Mouse (Mus musculus): ENCODE measurements around the gene Tex2. TPM values are rescaled to one million over a fixed set of nuclear protein-coding genes. Genes with fewer than 3 reads are reported as not detected.

The Tex2 gene
- total RNA-seq, 1 experiment, result 34.4 TPM

DNA sequence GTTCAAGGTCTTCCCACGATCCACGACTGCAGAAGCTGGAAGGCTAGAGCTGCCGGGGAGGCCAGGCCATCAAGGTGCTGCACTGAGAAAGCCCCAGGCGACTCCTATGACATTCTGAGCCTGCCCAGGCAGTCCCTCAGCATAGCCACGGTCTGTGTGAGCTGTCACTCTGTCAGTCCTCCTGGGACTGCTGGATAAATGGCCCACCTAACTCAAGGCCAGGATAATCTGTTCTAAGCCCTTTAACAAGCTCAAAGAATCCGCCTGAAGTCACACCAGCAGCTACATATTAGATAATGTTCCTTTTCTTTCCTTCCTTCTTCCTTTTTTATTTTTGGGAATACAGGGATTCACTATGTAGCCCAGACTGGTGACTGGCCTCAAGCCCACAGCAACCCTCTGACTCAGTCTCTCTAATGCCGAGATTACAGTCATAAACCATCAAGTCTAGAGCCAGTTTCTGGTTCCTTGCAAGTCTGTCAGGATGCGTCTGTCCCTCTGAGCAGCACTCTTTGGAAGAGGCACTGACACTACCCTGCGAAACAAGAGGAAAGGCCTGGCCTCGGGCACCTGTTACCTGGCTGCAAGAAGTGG, 15.4 kb downstream of the Tex2 start:
- in situ Hi-C loops (cut with MboI; ENCODE audit: low sequenced_read_pairs in 2 of 2, unreplicated experiment in 2 of 2), result no loop called here
- no peak overlapping the region for H3K4me3 ChIP-seq (ENCODE audit: insufficient read depth in 1 of 2, low read depth in 1 of 2, low read length in 2 of 2, poor library complexity in 1 of 2, severe bottlenecking in 1 of 2)
- TF ChIP-seq CHD2 (IDR thresholded peaks at IDR 0.05; ENCODE audit: low read depth, low read length) (no peak), ZNF384 (IDR thresholded peaks at IDR 0.05; ENCODE audit: low read depth, low read length) (no peak), MAFK (IDR thresholded peaks at IDR 0.05; ENCODE audit: insufficient read depth, low read depth, low read length) (no peak), ZC3H11A (IDR thresholded peaks at IDR 0.05; ENCODE audit: borderline replicate concordance, low read depth, low read length) (no peak), HCFC1 (IDR thresholded peaks at IDR 0.05; ENCODE audit: borderline replicate concordance, insufficient read depth, low read length) (no peak)
- H3K36me3 ChIP-seq (ENCODE audit: control insufficient read depth, insufficient read depth, low read length, poor library complexity, severe bottlenecking), result no peaks in the 10 kb centered on the region
- H3K9me3 ChIP-seq (ENCODE audit: control insufficient read depth, insufficient read depth, low read depth, low read length), result no peaks in the 10 kb centered on the region
- H3K9ac ChIP-seq (ENCODE audit: insufficient read depth, low read depth, low read length, poor library complexity, severe bottlenecking), result no peak overlapping the region
- DNase-seq (ENCODE audit: low read depth, low spot score), result no peak
- H3K4me1 ChIP-seq (ENCODE audit: control insufficient read depth in 2 of 2, insufficient read depth in 2 of 2, low read length in 2 of 2, poor library complexity in 1 of 2), result peaks cover 2 to 10% of the 10 kb centered on the region in 2 experiments; a peak in 3 of 4 replicates
- H3K27ac ChIP-seq (ENCODE audit: insufficient read depth, low read depth, low read length, poor library complexity, severe bottlenecking), result no peak overlapping the region

DNA sequence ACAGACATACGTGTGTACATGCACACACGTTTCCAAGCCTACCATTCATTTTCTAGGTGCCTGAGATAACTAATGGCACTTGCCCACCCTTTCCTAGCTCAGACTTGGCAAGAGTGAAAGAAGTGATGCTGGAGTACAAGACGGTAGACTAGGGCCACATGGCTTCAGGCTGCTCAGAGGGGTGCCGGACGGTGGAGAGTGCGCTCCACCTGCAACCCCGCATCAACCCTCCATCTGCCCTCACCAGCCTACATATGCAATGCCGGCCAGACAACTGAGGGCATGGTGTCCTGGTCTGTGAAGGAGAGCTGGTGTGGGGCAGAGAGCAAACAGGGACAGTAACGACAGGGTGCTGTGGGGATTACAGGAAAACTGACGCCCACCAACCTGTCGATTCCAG, 22.0 kb downstream of the Tex2 start:
- no peak for DNase-seq (ENCODE audit: low read depth, low spot score)
- Histone ChIP-seq H3K9me3 (ENCODE audit: control insufficient read depth, insufficient read depth, low read depth, low read length) (no peaks in the 10 kb centered on the region), H3K9ac (ENCODE audit: insufficient read depth, low read depth, low read length, poor library complexity, severe bottlenecking) (no peak overlapping the region), H3K36me3 (ENCODE audit: control insufficient read depth, insufficient read depth, low read length, poor library complexity, severe bottlenecking) (no peaks in the 10 kb centered on the region), H3K27ac (ENCODE audit: insufficient read depth, low read depth, low read length, poor library complexity, severe bottlenecking) (no peak overlapping the region), H3K4me1 (ENCODE audit: control insufficient read depth in 2 of 2, insufficient read depth in 2 of 2, low read length in 2 of 2, poor library complexity in 1 of 2) (peaks cover 0 to 23% of the 10 kb centered on the region in 2 experiments; a peak in 2 of 4 replicates), H3K4me3 (ENCODE audit: insufficient read depth in 1 of 2, low read depth in 1 of 2, low read length in 2 of 2, poor library complexity in 1 of 2, severe bottlenecking in 1 of 2) (no peak overlapping the region)
- no peak for TF ChIP-seq ZNF384 (IDR thresholded peaks at IDR 0.05; ENCODE audit: low read depth, low read length)
- TF ChIP-seq HCFC1 (IDR thresholded peaks at IDR 0.05; ENCODE audit: borderline replicate concordance, insufficient read depth, low read length), result no peak
- no peak for TF ChIP-seq ZC3H11A (IDR thresholded peaks at IDR 0.05; ENCODE audit: borderline replicate concordance, low read depth, low read length)
- no peak for TF ChIP-seq CHD2 (IDR thresholded peaks at IDR 0.05; ENCODE audit: low read depth, low read length)
- no peak for TF ChIP-seq MAFK (IDR thresholded peaks at IDR 0.05; ENCODE audit: insufficient read depth, low read depth, low read length)
- in situ Hi-C loops (cut with MboI; ENCODE audit: low sequenced_read_pairs in 2 of 2, unreplicated experiment in 2 of 2), result no loop called here

DNA sequence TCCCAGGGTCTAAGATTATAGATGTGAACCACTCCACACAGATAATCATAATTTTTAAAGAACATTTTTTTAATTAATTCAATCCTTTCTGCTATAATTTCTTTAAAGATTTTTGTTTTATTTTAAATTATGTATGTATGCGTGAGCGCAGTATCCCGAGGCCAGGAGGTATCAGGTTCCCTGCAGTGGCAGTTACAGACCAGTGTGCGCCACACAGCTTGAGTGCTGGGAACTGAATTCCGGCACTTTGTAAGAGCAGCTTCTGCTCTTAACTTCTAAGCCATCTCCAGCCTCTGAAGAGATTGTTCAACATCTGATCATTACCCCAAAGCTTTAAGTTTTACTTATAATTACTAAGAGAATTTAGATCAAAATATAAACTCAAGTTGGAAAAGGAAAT, 23.1 kb downstream of the Tex2 start:
- H3K4me3 ChIP-seq (ENCODE audit: insufficient read depth in 1 of 2, low read depth in 1 of 2, low read length in 2 of 2, poor library complexity in 1 of 2, severe bottlenecking in 1 of 2), result no peak overlapping the region
- peaks cover 0 to 18% of the 10 kb centered on the region in 2 experiments; a peak in 2 of 4 replicates for H3K4me1 ChIP-seq (ENCODE audit: control insufficient read depth in 2 of 2, insufficient read depth in 2 of 2, low read length in 2 of 2, poor library complexity in 1 of 2)
- no peak for TF ChIP-seq ZNF384 (IDR thresholded peaks at IDR 0.05; ENCODE audit: low read depth, low read length)
- TF ChIP-seq MAFK (IDR thresholded peaks at IDR 0.05; ENCODE audit: insufficient read depth, low read depth, low read length), result no peak
- no peak for TF ChIP-seq CHD2 (IDR thresholded peaks at IDR 0.05; ENCODE audit: low read depth, low read length)
- TF ChIP-seq ZC3H11A (IDR thresholded peaks at IDR 0.05; ENCODE audit: borderline replicate concordance, low read depth, low read length), result no peak
- no peak for TF ChIP-seq HCFC1 (IDR thresholded peaks at IDR 0.05; ENCODE audit: borderline replicate concordance, insufficient read depth, low read length)
- no peak overlapping the region for H3K9ac ChIP-seq (ENCODE audit: insufficient read depth, low read depth, low read length, poor library complexity, severe bottlenecking)
- H3K36me3 ChIP-seq (ENCODE audit: control insufficient read depth, insufficient read depth, low read length, poor library complexity, severe bottlenecking), result no peaks in the 10 kb centered on the region
- in situ Hi-C loops (cut with MboI; ENCODE audit: low sequenced_read_pairs in 2 of 2, unreplicated experiment in 2 of 2), result no loop called here
- no peak for DNase-seq (ENCODE audit: low read depth, low spot score)
- no peak overlapping the region for H3K27ac ChIP-seq (ENCODE audit: insufficient read depth, low read depth, low read length, poor library complexity, severe bottlenecking)
- no peaks in the 10 kb centered on the region for H3K9me3 ChIP-seq (ENCODE audit: control insufficient read depth, insufficient read depth, low read depth, low read length)

DNA sequence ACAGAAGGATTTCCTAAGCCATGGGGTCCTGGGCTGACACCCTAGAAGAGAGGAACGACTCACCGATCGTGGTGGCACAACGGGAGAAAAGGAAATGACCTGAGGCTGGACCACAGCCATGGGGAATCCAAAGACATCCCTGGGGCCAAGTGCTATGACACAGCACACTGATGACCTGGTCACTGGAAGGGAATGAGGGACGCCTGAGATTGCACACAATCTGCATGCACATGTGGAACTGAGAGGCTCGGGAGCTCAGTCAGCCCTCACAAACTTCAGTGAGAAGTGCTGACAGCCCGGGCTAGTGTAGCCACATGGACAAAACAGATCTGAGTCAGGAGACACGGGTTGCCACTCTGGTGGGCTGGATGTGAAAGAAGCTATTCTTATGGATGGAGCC, 24.4 kb downstream of the Tex2 start:
- Histone ChIP-seq H3K9me3 (ENCODE audit: control insufficient read depth, insufficient read depth, low read depth, low read length) (no peaks in the 10 kb centered on the region), H3K9ac (ENCODE audit: insufficient read depth, low read depth, low read length, poor library complexity, severe bottlenecking) (no peak overlapping the region), H3K36me3 (ENCODE audit: control insufficient read depth, insufficient read depth, low read length, poor library complexity, severe bottlenecking) (no peaks in the 10 kb centered on the region), H3K4me1 (ENCODE audit: control insufficient read depth in 2 of 2, insufficient read depth in 2 of 2, low read length in 2 of 2, poor library complexity in 1 of 2) (peaks cover 2 to 19% of the 10 kb centered on the region in 2 experiments; a peak in 2 of 4 replicates), H3K4me3 (ENCODE audit: insufficient read depth in 1 of 2, low read depth in 1 of 2, low read length in 2 of 2, poor library complexity in 1 of 2, severe bottlenecking in 1 of 2) (no peak overlapping the region), H3K27ac (ENCODE audit: insufficient read depth, low read depth, low read length, poor library complexity, severe bottlenecking) (no peak overlapping the region)
- in situ Hi-C loops (cut with MboI; ENCODE audit: low sequenced_read_pairs in 2 of 2, unreplicated experiment in 2 of 2), result no loop called here
- no peak for TF ChIP-seq MAFK (IDR thresholded peaks at IDR 0.05; ENCODE audit: insufficient read depth, low read depth, low read length)
- no peak for TF ChIP-seq CHD2 (IDR thresholded peaks at IDR 0.05; ENCODE audit: low read depth, low read length)
- no peak for TF ChIP-seq HCFC1 (IDR thresholded peaks at IDR 0.05; ENCODE audit: borderline replicate concordance, insufficient read depth, low read length)
- TF ChIP-seq ZNF384 (IDR thresholded peaks at IDR 0.05; ENCODE audit: low read depth, low read length), result no peak
- TF ChIP-seq ZC3H11A (IDR thresholded peaks at IDR 0.05; ENCODE audit: borderline replicate concordance, low read depth, low read length), result no peak
- DNase-seq (ENCODE audit: low read depth, low spot score), result no peak
